Mouse (Mus musculus) adrenal gland, postnatal 0 days (tissue): ENCODE results near the gene Olfr690. TPM values are rescaled to one million over a fixed set of nuclear protein-coding genes. Genes with fewer than 3 reads are reported as not detected.

ENCODE experiments used
- polyA plus RNA-seq: library from polyadenylated mRNA; unstranded; fragments of >200 nt; fragmentation: Nextera tagmentation; extraction: Ambion mirVana; gene quantifications from 2 replicates; pipeline ENCODE4 v1.2.1, GENCODE M21; 2015

The Olfr690 gene
- polyA plus RNA-seq, result not detected in 2 replicates

GRCm38 (mm10) chr7:105334004-105334403, at the start of gene Olfr690:
Gene Olfr690, minus strand, starts transcription at chr7:105334104.

DNA sequence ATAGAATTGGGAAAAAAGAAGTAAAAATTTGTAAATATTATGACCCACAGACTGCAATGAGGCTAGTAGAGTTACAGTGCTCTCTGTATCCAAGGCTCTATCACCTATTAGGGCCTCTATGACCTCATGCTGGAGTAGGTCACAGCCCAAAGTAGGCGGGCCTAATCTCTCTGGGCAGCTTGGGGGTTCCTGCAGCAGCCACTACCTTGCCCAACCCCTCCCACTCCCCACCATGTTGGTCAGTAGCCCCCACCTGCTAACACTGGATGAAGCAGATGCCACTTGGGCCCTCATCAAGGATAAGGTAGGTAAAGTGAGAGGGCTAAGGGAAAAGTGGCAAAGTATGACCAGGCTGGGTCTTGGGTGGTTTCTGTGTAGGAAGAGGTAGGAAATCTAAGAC, 41.0 kb upstream of the Olfr690 start, which contains the start of gene Gm5901:
TSS of gene Gm5901 (plus strand) at position 173 of the 400 bp plus-strand sequence.

GRCm38 (mm10) chr7:105367930-105368329, 34.0 kb upstream of the Olfr690 start, which contains the start of gene Olfr692:
Gene Olfr692, plus strand, starts transcription at chr7:105368230.

DNA sequence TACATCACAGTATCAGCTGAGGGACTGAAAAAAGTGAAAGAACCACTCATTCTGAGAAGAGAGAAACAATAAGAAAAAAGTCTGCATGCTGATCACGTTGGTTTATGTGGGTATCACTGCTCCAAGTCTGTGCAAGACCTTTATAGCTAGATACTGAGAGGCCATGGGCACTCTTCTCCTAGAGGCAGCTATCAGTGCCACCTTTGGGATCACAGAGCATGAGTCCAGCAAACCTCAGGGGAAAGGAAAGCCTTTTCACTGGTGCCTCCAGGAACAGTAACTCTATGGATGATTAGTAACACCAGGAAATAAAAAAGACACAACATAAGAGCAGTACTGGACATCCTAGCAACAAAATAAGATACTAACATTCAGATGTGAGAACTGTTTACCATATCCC, 8.3 kb upstream of the Olfr690 start, which contains the start of gene Olfr691:
TSS of gene Olfr691 (minus strand) at position 101 of the 400 bp plus-strand sequence.

GRCm38 (mm10) chr7:105310865-105311264, 23.0 kb downstream of the Olfr690 start, which contains the start of gene Olfr689:
Gene Olfr689, plus strand, starts transcription at chr7:105311165.

DNA sequence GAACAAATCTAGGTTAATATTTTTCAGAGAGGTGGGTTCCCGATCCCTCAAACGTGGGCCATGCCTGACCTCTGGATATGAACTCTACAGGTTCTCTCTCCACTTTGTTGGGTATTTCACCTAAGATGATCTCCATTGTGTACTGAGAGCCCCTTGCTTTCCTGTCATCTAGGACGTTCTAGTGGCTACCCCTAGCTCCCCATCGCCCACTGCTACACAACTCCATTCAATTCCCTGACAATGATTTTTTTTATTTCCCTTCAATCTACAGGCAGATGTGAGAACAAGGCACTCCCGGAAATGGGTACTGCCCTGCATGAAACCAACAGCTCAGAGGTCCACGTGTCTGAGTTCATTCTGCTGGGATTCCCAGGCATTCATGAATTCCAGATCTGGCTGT, 46.1 kb downstream of the Olfr690 start, which contains the start of gene Olfr688:
TSS of gene Olfr688 (plus strand) at position 301 of the 400 bp plus-strand sequence.

Other genes starting within 250 kb of the Olfr690 start
- not detected in 2 replicates for gene Olfr680-ps1, start 241.3 kb downstream of the Olfr690 start, polyA plus RNA-seq
- gene Olfr681, start 217.3 kb downstream of the Olfr690 start, polyA plus RNA-seq, result not detected in 2 replicates
- gene Olfr683, start 187.1 kb downstream of the Olfr690 start, polyA plus RNA-seq, result not detected in 2 replicates
- gene Olfr684, start 170.5 kb downstream of the Olfr690 start, polyA plus RNA-seq, result not detected in 2 replicates
- gene Olfr685, start 148.1 kb downstream of the Olfr690 start, polyA plus RNA-seq, result not detected in 2 replicates
- gene Olfr686, start 126.6 kb downstream of the Olfr690 start, polyA plus RNA-seq, result not detected in 2 replicates
- gene Olfr688, start 46.0 kb downstream of the Olfr690 start, polyA plus RNA-seq, result not detected in 2 replicates
- not detected in 2 replicates for gene Olfr689, start 22.9 kb downstream of the Olfr690 start, polyA plus RNA-seq
- gene Olfr691, start 8.2 kb upstream of the Olfr690 start, polyA plus RNA-seq, result not detected in 2 replicates
- not detected in 2 replicates for gene Olfr692, start 34.1 kb upstream of the Olfr690 start, polyA plus RNA-seq
- gene Gm5901, start 40.9 kb upstream of the Olfr690 start, polyA plus RNA-seq, result not detected in 2 replicates
- gene Fam160a2, start 66.0 kb upstream of the Olfr690 start, polyA plus RNA-seq, result 14.2 and 22.0 TPM in 2 replicates
- gene Cnga4, start 70.5 kb upstream of the Olfr690 start, polyA plus RNA-seq, result 0.08 TPM in 1 of 2 replicates, not detected in the other
- 0.09 and 0.18 TPM in 2 replicates for gene Cckbr, start 91.6 kb upstream of the Olfr690 start, polyA plus RNA-seq
- 121 and 164 TPM in 2 replicates for gene Cavin3, start 148.2 kb upstream of the Olfr690 start, polyA plus RNA-seq
- gene Smpd1, start 220.3 kb upstream of the Olfr690 start, polyA plus RNA-seq, result 33.8 and 37.9 TPM in 2 replicates
- gene Apbb1, start 247.5 kb upstream of the Olfr690 start, polyA plus RNA-seq, result 50.1 and 91.9 TPM in 2 replicates